Mouse (Mus musculus): ENCODE measurements around the gene Zdhhc13. TPM values are rescaled to one million over a fixed set of nuclear protein-coding genes. Genes with fewer than 3 reads are reported as not detected.
A peak's percentile ranks its signal among the peaks of the same experiment; 100 is the strongest.

The Zdhhc13 gene
- total RNA-seq (2014; rRNA removed) = 55.9 and 58.9 TPM in 2 replicates
- 25.0 and 28.3 TPM in 2 replicates for polyA plus RNA-seq (2015; fragmentation: Nextera tagmentation; extraction: Ambion mirVana)

DNA sequence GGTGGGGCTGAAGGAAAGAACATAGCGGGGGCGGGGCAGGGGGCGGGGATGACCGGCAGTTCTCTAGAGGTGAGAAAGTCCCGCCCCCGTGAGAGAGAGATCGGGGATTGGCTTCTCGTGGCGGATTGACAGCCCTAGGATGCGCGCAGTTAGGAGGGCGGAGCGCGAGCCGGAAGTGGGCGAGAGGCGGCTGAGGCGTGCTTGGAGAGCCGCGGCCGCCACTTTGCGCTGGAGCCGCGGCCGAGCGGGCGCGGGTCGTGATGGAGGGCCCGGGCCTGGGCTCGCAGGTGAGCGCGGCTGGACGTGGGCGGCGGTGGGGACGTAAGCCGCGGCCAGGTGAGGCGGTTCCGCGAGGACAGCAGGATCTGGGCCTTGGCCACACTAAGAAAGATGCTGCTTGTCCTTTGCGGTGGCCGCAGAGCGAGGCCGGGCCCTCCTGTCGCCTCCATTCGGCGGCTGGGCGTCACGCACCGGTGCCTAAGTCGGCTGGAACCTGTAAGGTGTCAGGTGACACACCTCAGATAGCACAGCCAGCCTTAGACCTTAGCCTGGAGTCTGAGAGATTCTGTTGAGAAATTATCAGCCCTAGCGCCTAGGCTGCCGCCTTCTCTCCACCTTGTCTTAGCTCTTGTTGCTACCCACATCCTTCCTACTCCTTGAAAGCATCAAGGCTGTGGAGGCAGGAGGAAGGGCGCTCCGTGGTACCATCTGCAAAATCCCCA is at the start of gene Zdhhc13:
Zdhhc13 (plus strand) TSS at position 153 of the 722 bp plus-strand sequence.
- H3K9ac ChIP-seq = peak within 1 kb of the TSS; percentile 90
- peak; percentile 91 for DNase-seq
- H3K4me2 ChIP-seq (ENCODE audit: low read depth) = peak within 1 kb of the TSS; percentile 83
- H3K4me3 ChIP-seq (ENCODE audit: low read depth, low read length) = peak within 1 kb of the TSS; percentile 85
- peak within 1 kb of the TSS; percentile 79 for H3K27ac ChIP-seq (ENCODE audit: low read depth, low read length)
- WGBS = under 1% methylated on average over 57 of the region's 57 CpGs
- peak; percentile 99 for ATAC-seq
- H3K36me3 ChIP-seq (ENCODE audit: insufficient read depth) = no peaks in the 10 kb centered on the region
- H3K4me1 ChIP-seq (ENCODE audit: insufficient read depth) = peaks cover 13% of the 10 kb centered on the region; the same call in 1 of the 2 replicates
- no peaks in the 10 kb centered on the region for H3K27me3 ChIP-seq (ENCODE audit: insufficient read depth, low read length)
- TF ChIP-seq CTCF (IDR thresholded peaks at IDR 0.05; ENCODE audit: low read depth) = peak; percentile 16; the same call in 1 of the 2 replicates
- no peaks in the 10 kb centered on the region for H3K9me3 ChIP-seq (ENCODE audit: low read length)

DNA sequence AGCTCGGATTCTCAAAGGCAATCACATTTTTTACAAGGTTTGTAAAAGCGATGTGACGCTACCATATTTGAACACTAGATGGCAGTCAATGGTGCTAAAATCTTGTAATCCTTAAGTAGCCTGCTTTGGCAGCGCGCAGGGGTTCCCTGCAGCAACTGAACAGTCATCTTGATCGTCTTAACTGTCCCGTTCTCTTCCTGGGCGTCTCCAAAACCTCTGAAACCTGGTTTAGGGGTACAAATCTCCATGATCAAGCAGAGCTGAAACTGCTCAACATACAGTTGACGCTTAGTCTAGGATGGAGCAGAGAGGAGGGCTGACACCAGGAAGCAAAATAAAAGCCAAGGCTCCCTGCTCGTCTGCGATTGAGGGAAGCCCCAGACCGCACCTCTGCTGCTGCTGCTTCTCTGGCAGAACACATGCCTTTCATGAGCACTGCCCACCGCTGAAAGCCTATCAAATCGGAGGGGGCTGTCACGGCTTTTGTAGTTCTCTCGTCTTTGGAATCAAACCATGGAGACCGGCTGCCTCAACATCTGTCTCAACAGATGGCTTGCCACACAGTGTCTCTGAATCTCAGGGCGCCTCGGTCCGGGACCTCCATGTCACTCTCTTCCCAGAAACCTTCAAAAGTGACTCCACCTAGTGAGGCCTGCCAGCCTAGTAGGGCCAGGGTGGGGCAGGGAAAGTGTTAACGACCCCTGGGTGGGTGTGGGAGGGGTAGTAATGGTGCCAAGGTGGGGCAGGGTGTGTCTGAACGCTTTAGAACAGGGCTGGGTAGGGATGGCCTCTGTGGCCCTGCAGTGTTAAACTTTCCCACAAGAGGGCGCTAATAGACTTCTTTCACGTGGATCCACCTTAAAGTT is 39.3 kb upstream of the Zdhhc13 start:
- peak overlapping the region; percentile 42; the same call in 1 of the 2 replicates for H3K9ac ChIP-seq
- under 1% methylated on average over 24 of the region's 24 CpGs for WGBS
- H3K4me3 ChIP-seq (ENCODE audit: low read depth, low read length) = peak overlapping the region; percentile 35
- peak; percentile 89 for ATAC-seq
- H3K36me3 ChIP-seq (ENCODE audit: insufficient read depth) = no peaks in the 10 kb centered on the region
- no peaks in the 10 kb centered on the region for H3K9me3 ChIP-seq (ENCODE audit: low read length)
- peak overlapping the region; percentile 54; the same call in 1 of the 2 replicates for H3K27ac ChIP-seq (ENCODE audit: low read depth, low read length)
- peak overlapping the region; percentile 75 for H3K4me2 ChIP-seq (ENCODE audit: low read depth)
- DNase-seq = peak; percentile 96
- no peaks in the 10 kb centered on the region for H3K4me1 ChIP-seq (ENCODE audit: insufficient read depth)
- H3K27me3 ChIP-seq (ENCODE audit: insufficient read depth, low read length) = no peaks in the 10 kb centered on the region
- peak; percentile 86 for TF ChIP-seq CTCF (IDR thresholded peaks at IDR 0.05; ENCODE audit: low read depth)

DNA sequence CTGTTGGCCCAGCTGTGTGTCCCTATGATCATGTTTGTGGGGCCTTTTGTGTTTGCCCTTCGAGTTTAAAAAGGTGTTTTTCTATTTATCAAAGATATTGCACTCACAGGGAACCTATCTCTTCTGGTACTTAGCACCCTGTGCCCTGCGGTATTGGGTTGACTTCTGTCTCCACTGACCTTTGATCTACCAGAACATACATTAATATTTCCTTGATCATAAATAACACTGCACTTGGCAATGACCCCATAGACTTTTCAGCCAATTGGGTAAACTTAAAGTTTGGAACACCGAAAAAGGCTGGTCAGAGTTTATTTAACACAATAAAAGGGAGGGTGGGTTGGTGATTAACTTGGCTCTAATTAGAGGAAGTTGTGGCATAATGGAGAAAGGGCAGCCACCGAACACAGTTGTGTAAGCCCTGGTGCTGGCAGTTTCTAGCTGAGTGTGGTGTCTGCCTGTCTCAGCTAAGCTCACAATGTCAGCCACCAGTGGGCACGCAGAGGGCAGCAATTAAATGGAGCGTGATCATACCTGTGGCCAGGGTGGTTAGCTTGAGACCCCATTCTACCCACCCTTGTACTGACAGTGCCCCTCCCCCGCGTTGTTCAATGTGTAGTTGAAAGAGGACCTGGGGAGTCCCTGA is 38.5 kb upstream of the Zdhhc13 start:
- H3K9ac ChIP-seq = no peak overlapping the region
- no peaks in the 10 kb centered on the region for H3K9me3 ChIP-seq (ENCODE audit: low read length)
- 57% methylated on average over 8 of the region's 8 CpGs for WGBS
- DNase-seq (no peak), ATAC-seq (no peak)
- no peaks in the 10 kb centered on the region for H3K36me3 ChIP-seq (ENCODE audit: insufficient read depth)
- H3K27me3 ChIP-seq (ENCODE audit: insufficient read depth, low read length) = no peaks in the 10 kb centered on the region
- H3K4me2 ChIP-seq (ENCODE audit: low read depth) = peak overlapping the region; percentile 75; the same call in 1 of the 2 replicates
- H3K4me1 ChIP-seq (ENCODE audit: insufficient read depth) = no peaks in the 10 kb centered on the region
- H3K4me3 ChIP-seq (ENCODE audit: low read depth, low read length) = no peak overlapping the region
- TF ChIP-seq CTCF (IDR thresholded peaks at IDR 0.05; ENCODE audit: low read depth) = no peak
- no peak overlapping the region for H3K27ac ChIP-seq (ENCODE audit: low read depth, low read length)

DNA sequence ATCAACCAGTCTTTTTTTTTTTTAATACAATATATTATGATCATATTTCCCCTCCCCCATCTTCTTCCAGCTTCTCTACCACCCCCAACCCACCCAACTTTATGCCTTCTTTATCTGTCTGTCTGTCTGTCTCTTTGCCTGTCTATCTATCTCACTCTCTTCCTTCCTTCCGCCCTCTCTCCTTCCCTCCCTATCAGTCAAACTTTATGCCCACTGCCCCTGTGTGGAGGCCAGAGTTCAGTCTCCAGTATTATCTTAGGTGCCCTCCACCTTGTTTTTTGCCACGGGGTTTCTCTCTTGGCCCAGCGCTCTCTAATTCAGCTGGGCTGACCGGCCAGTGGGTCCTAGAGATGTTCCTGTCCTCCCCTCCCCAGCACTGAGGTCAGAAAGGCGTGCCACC is 37.6 kb upstream of the Zdhhc13 start:
- no peaks in the 10 kb centered on the region for H3K27me3 ChIP-seq (ENCODE audit: insufficient read depth, low read length)
- H3K4me3 ChIP-seq (ENCODE audit: low read depth, low read length) = no peak overlapping the region
- H3K9me3 ChIP-seq (ENCODE audit: low read length) = no peaks in the 10 kb centered on the region
- no peaks in the 10 kb centered on the region for H3K36me3 ChIP-seq (ENCODE audit: insufficient read depth)
- TF ChIP-seq CTCF (IDR thresholded peaks at IDR 0.05; ENCODE audit: low read depth) = no peak
- 81% methylated on average over 5 of the region's 5 CpGs for WGBS
- no peak overlapping the region for H3K4me2 ChIP-seq (ENCODE audit: low read depth)
- DNase-seq (no peak), ATAC-seq (no peak)
- H3K4me1 ChIP-seq (ENCODE audit: insufficient read depth) = no peaks in the 10 kb centered on the region
- no peak overlapping the region for H3K9ac ChIP-seq
- no peak overlapping the region for H3K27ac ChIP-seq (ENCODE audit: low read depth, low read length)

DNA sequence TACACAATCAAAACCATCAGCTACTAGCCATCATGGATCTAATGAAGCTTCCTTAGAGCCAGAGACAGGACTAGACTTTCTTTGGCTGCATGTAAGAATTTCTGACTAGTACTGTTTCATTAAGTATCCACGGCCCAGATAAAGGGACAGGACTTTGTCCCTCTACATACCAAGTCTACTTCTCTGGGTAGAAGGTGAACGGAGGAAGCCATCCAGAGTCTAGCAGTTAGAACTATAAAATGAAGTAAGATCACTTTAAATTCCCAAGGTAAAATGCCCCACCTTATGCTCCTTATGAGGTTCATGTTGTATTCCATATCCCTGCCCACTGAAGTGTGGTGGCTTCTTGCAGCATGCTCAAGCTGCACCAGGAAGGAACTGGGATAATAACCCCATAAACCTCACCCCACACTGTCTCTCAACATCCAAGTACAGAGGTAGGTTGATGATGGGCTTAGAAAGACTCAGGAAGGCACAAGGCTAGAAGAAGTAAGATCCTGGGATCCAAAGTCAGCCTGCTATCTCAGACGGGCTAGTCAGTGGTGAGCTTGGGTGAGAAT is 34.3 kb upstream of the Zdhhc13 start:
- no peak for TF ChIP-seq CTCF (IDR thresholded peaks at IDR 0.05; ENCODE audit: low read depth)
- no peaks in the 10 kb centered on the region for H3K36me3 ChIP-seq (ENCODE audit: insufficient read depth)
- no peak overlapping the region for H3K4me2 ChIP-seq (ENCODE audit: low read depth)
- no peak overlapping the region for H3K27ac ChIP-seq (ENCODE audit: low read depth, low read length)
- H3K27me3 ChIP-seq (ENCODE audit: insufficient read depth, low read length) = no peaks in the 10 kb centered on the region
- no peaks in the 10 kb centered on the region for H3K9me3 ChIP-seq (ENCODE audit: low read length)
- H3K4me3 ChIP-seq (ENCODE audit: low read depth, low read length) = no peak overlapping the region
- H3K4me1 ChIP-seq (ENCODE audit: insufficient read depth) = no peaks in the 10 kb centered on the region
- H3K9ac ChIP-seq = no peak overlapping the region
- ATAC-seq (no peak), DNase-seq (no peak)
- 89% methylated on average over 3 of the region's 3 CpGs for WGBS

DNA sequence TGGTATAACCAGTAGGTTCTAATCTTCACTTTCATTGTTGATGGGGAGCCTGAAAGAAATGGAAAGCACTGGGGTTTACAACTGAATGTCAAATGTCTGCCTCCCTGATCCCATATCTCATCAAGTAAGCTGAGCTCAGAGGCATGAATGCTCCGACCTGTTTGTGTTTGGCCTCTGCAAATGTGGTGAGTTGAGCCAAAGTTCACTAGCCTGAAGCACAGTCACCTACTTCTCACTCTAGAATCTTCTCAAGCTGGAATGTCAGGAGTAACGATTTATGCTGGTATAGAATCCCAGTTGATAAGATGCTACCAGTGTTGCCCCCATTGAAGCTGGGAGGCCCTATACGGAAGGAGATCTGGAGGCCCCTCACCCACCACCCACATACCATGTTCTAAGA is 33.0 kb upstream of the Zdhhc13 start:
- ATAC-seq (no peak), DNase-seq (no peak)
- Histone ChIP-seq H3K4me2 (ENCODE audit: low read depth) (no peak overlapping the region), H3K4me3 (ENCODE audit: low read depth, low read length) (no peak overlapping the region), H3K27ac (ENCODE audit: low read depth, low read length) (no peak overlapping the region), H3K27me3 (ENCODE audit: insufficient read depth, low read length) (no peaks in the 10 kb centered on the region), H3K36me3 (ENCODE audit: insufficient read depth) (no peaks in the 10 kb centered on the region), H3K4me1 (ENCODE audit: insufficient read depth) (no peaks in the 10 kb centered on the region), H3K9me3 (ENCODE audit: low read length) (no peaks in the 10 kb centered on the region), H3K9ac (no peak overlapping the region)
- 87% methylated on average over 3 of the region's 3 CpGs for WGBS
- TF ChIP-seq CTCF (IDR thresholded peaks at IDR 0.05; ENCODE audit: low read depth) = no peak

All from forebrain, postnatal 0 days (tissue).